Mouse (Mus musculus) embryonic fibroblast, embryonic 13.5 days (primary cell): Measurements from ENCODE around the gene Pdx1. TPM values are rescaled to one million over a fixed set of nuclear protein-coding genes. Genes with fewer than 3 reads are reported as not detected.

Experiments
- H3K27ac ChIP-seq: 2 replicates; pipeline ENCODE4 v1.5.1; 2012; ENCODE audit warnings: low read length, control low read depth, inconsistent platforms; ENCODE audit not compliant: insufficient read depth
- H3K4me1 ChIP-seq: 2 replicates; pipeline ENCODE4 v1.6.1; 2011; ENCODE audit warnings: low read length; ENCODE audit not compliant: control insufficient read depth, insufficient read depth
- H3K4me3 ChIP-seq: 2 replicates; pipeline ENCODE4 v1.5.1; 2011; ENCODE audit warnings: mild to moderate bottlenecking, control low read depth, low read length; ENCODE audit not compliant: insufficient read depth
- CTCF ChIP-seq: IDR thresholded peaks from 2 replicates; pipeline ENCODE4 v1.5.1; 2011; ENCODE audit warnings: mild to moderate bottlenecking, control low read depth, low read length, moderate library complexity, borderline replicate concordance; ENCODE audit not compliant: insufficient read depth
- POLR2A ChIP-seq: IDR thresholded peaks from 2 replicates; pipeline ENCODE4 v1.6.1; 2011; ENCODE audit warnings: low read depth, mild to moderate bottlenecking, control low read depth, low read length, moderate library complexity
- polyA plus RNA-seq: library from polyadenylated mRNA; stranded (reverse); fragments of >200 nt; gene quantifications from 2 replicates; pipeline ENCODE4 v1.2.4, GENCODE M21; 2011; ENCODE audit warnings: low read depth; ENCODE audit not compliant: missing spikeins, insufficient read length

Gene Pdx1
- not detected in 2 replicates for polyA plus RNA-seq

DNA sequence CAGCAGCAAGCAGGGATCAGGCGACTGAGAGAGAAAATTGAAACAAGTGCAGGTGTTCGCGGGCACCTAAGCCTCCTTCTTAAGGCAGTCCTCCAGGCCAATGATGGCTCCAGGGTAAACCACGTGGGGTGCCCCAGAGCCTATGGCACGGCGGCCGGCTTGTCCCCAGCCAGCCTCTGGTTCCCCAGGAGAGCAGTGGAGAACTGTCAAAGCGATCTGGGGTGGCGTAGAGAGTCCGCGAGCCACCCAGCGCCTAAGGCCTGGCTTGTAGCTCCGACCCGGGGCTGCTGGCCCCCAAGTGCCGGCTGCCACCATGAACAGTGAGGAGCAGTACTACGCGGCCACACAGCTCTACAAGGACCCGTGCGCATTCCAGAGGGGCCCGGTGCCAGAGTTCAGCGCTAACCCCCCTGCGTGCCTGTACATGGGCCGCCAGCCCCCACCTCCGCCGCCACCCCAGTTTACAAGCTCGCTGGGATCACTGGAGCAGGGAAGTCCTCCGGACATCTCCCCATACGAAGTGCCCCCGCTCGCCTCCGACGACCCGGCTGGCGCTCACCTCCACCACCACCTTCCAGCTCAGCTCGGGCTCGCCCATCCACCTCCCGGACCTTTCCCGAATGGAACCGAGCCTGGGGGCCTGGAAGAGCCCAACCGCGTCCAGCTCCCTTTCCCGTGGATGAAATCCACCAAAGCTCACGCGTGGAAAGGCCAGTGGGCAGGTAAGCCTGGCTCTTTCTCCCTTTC is at the start of gene Pdx1:
Gene Pdx1, plus strand, starts transcription at position 34 of the 747 bp plus-strand sequence.
- no peak within 1 kb of the TSS for H3K4me3 ChIP-seq
- no peak within 1 kb of the TSS for H3K27ac ChIP-seq
- TF ChIP-seq POLR2A = no peak
- no peak for TF ChIP-seq CTCF
- no peaks in the 10 kb centered on the region for H3K4me1 ChIP-seq

DNA sequence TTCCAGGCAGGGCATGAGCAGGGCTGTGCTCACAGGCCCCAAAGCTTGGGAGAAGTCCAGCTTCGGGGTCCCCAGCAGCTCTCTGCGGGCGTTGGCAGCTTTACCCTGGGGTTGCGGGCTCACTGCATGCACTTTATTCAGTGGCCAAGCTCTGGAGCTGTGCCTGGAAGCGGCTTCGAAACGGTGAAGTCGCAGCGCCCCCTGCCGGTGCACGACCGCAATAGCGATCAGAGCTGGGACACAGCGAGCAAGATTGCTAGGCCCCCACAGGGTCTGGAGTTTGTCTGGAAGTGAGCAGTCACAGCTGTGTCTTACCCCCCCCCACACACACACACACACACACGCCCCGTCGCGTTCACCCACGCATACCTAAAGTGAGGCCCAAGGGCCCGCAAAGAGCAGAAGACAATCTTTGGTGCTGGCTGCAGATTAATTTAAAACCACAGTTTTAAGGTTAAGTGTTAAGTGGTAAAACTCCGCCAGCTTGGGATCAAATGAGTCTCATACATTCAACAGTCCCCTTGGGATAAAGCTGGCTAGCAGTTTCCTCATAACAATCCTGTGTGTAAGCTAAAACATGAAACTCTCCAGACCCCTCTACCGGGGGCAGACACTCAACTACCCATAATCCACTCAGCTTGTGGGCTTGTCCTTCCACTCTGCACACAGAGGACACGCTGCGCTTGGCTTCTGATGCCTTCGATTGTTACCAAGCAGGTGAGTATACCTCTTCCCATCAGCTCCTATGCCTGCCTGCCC is 42.2 kb upstream of the Pdx1 start:
- H3K4me3 ChIP-seq = no peak overlapping the region
- peak; percentile 98 for TF ChIP-seq CTCF
- TF ChIP-seq POLR2A = no peak

DNA sequence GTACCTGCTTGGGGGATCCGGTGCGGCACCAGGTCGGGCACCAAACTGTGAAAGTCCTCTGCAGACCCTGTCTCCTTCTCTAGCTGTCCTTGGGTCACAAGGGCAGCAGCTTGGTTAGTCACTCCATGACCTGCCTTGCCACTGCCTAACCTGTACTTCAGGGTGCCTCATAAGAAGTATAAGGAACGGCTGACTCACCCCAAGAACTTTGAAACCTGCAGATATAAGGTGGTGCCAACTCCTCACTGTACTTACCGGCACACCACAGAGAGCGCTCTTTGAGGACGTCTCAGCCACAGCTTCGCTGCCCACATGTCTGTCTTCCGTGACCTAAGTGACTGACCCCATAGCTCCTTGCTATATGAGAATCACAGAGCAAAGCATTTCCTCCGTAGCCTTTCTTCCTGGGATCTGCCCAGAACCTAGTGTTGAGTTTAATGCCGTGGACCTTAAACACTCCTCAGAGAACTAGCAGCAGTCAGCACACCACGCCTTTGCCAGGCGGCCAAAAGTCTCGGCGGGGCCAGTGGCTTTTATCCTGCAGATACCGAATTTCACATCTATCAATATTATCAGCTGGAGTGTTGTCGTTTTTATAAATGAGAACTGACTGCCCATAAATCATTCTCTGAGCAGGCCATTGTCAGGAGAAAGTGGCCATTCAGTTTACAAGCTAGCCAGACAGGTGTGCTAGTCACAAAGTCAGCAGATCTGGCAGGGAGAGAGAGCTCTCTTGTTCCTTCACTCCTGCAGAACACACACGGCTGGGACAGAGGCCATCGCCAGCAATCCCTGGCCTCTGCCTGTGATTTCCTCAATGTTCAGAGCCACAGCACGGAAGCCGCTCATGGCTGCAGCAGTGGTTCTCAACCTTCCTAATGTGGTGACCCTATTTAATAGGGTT is 34.1 kb upstream of the Pdx1 start:
- TF ChIP-seq POLR2A (no peak), CTCF (no peak)
- Histone ChIP-seq H3K4me3 (no peak overlapping the region), H3K4me1 (no peaks in the 10 kb centered on the region), H3K27ac (no peak overlapping the region)

More for the DNA sequence above, 42.2 kb upstream of the Pdx1 start:
- H3K4me1 ChIP-seq = no peaks in the 10 kb centered on the region
- H3K27ac ChIP-seq = no peak overlapping the region

DNA sequence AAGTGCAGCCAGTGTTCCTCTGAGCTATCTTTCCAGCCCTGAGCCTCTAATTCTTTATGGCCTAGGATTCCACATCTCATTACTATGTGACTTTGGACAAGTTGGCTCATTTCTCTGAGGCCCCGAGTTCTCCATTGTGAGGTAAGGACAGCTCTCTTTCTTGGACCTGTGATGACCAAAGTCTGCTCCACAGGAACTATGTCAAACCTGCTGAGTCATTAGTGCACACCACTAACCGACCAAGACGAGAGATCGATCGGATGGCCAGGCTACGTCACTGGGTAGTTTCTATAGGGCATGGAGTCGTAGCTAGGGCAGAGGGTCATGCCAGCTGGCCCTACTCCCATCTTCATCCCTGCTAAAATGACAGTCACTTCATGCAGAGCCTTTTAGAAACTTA is 25.9 kb upstream of the Pdx1 start:
- TF ChIP-seq CTCF (no peak), POLR2A (no peak)

DNA sequence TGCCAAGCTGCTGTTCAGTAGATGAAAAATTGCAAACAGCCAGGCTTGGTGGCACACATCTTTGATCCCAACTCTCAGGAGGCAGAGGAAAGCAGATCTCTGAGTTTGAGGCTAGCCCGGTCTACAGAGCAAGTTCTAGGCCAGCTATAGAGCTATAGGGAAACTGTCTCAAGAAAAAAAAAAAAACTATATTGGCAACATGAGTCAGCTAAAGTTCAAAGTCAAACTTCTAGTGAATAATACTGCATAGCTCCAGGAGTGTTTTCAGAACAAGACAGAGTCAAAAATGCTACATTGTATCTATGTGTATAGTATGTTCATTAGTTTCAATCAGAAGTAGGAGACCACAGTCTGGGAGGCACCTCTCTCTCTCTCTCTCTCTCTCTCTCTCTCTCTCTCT is 9.6 kb upstream of the Pdx1 start:
- no peak overlapping the region for H3K27ac ChIP-seq
- TF ChIP-seq POLR2A (no peak), CTCF (no peak)
- H3K4me3 ChIP-seq = no peak overlapping the region
- H3K4me1 ChIP-seq = no peaks in the 10 kb centered on the region

More for the DNA sequence above, 25.9 kb upstream of the Pdx1 start:
- H3K27ac ChIP-seq = no peak overlapping the region
- no peak overlapping the region for H3K4me3 ChIP-seq
- H3K4me1 ChIP-seq = no peaks in the 10 kb centered on the region

- Histone ChIP-seq H3K4me1 (no peaks in the 10 kb centered on the region), H3K27ac (no peak overlapping the region), H3K4me3 (no peak overlapping the region)
- TF ChIP-seq CTCF (no peak), POLR2A (no peak)
Measured at GRCm38 (mm10) chr5:147260778-147261177, 9.0 kb upstream of the Pdx1 start.

DNA sequence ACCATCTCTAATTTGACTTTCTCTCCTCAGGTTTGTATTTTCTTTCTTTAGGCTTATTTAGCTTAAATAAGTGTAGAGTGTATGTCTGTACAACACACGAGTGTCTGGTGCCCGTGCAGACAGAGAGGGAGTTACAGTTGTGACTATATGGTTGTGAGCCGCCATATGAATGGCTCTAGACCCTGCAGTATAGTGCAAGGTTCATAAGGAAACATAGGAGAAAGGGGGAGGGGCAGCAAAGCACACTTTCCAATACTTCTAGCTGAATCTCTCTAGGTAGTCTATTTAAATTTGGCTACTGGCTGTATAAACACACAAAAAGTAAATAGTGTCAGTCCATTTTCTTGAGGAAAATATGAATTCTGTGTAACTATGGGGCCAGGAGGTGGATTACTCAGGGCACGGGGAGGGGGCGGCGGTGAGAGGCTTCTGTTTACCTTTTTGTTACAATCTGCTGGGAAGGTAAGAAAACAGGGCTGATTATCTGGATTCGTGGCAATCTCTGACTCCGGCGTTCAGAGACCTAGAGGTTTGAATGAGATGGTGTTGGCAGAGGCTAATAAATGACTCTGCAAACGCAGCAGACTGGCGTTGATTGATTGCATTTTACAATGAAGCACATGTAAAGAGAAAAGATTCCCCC is 7.7 kb upstream of the Pdx1 start:
- TF ChIP-seq CTCF = no peak
- no peak for TF ChIP-seq POLR2A
- Histone ChIP-seq H3K4me3 (no peak overlapping the region), H3K27ac (no peak overlapping the region), H3K4me1 (no peaks in the 10 kb centered on the region)

GRCm38 (mm10) chr5:147263945-147264344 is 5.8 kb upstream of the Pdx1 start:
- no peak overlapping the region for H3K4me3 ChIP-seq
- H3K4me1 ChIP-seq = no peaks in the 10 kb centered on the region
- no peak overlapping the region for H3K27ac ChIP-seq
- TF ChIP-seq CTCF (no peak), POLR2A (no peak)

DNA sequence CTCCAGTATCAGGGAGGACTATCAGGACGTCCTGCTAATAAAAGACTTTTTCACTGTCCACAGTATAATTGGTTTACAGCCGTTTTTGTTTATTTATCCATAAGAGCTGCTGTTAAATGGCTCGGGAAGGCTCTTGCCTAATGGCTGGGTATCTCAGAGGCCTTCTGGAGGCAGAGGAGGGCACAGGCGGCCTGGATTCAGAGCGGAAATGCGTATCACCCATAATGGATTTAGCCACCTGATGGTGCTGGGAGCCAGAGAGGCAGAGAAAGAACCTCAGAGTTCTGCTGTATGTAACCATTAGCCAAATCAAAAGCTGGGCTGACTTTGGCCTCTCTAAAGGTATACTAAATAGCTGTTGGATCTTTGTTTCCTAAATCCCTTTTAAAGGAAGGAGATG is 2.3 kb upstream of the Pdx1 start:
- H3K4me3 ChIP-seq = no peak overlapping the region
- no peak for TF ChIP-seq CTCF
- no peak for TF ChIP-seq POLR2A
- no peaks in the 10 kb centered on the region for H3K4me1 ChIP-seq
- H3K27ac ChIP-seq = no peak overlapping the region
